Mouse (Mus musculus) neural tube, postnatal 0 days (tissue): ENCODE results near the gene Gm9747. TPM values are rescaled to one million over a fixed set of nuclear protein-coding genes. Genes with fewer than 3 reads are reported as not detected.

Source experiments
- polyA plus RNA-seq: library from polyadenylated mRNA; unstranded; fragments of >200 nt; fragmentation: Nextera tagmentation; extraction: Ambion mirVana; gene quantifications from 2 replicates; pipeline ENCODE4 v1.2.1, GENCODE M21; 2015

Gm9747 gene
- 17.7 and 20.6 TPM in 2 replicates for polyA plus RNA-seq

DNA sequence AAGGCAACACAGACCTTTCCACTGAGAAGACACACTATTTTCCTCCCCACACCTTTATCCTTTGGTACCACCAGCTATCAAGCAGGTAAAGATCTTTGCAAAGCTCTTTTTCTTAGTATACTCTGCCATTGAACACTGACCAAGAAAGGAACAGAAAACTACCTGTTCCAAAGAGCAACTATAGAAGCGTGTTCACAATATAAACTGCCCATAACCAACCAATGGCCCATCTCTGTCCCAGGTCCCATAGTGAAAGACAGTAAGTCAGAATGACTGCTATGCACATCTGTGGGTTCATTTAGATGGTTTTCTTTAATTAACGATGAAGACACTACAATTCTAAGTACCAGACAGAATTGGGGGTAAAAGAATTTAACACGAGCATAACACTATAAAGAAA, at the start of gene Gm9747:
Gene Gm9747 (plus strand): TSS at position 301 of the 400 bp plus-strand sequence.

Other genes with a start within 250 kb of the Gm9747 start
- 5.1 TPM in 2 replicates for gene Irs1, start 58.3 kb downstream of the Gm9747 start, polyA plus RNA-seq
- 3.1 and 3.2 TPM in 2 replicates for gene Rhbdd1, start 83.3 kb downstream of the Gm9747 start, polyA plus RNA-seq